Mouse (Mus musculus): ENCODE data around the gene Maml3. TPM values are rescaled to one million over a fixed set of nuclear protein-coding genes. Genes with fewer than 3 reads are reported as not detected.

Gene Maml3
- polyA plus RNA-seq (2015; fragmentation: Nextera tagmentation; extraction: Ambion mirVana): 8.3 and 8.6 TPM in 2 replicates

- Histone ChIP-seq H3K4me1 (replicated peaks) (peaks cover 19% of the 10 kb centered on the region), H3K9ac (replicated peaks) (peak within 1 kb of the TSS; percentile 97), H3K9me3 (no peaks in the 10 kb centered on the region), H3K4me2 (replicated peaks) (peak within 1 kb of the TSS; percentile 83), H3K4me3 (replicated peaks) (peak within 1 kb of the TSS; percentile 86), H3K27me3 (0 out of 2 replicates have a peak, but pooled peaks cover 2% of the 10 kb centered on the region), H3K27ac (peak within 1 kb of the TSS; percentile 100), H3K36me3 (no peaks in the 10 kb centered on the region)
- under 1% methylated on average over 39 of the region's 49 CpGs for WGBS
- peak; percentile 57 for ATAC-seq
Observed at GRCm38 (mm10) chr3:52104636-52105151, at the start of gene Maml3. Gene Maml3 (minus strand): TSS chr3:52105076.

- Histone ChIP-seq H3K27me3 (no peaks in the 10 kb centered on the region), H3K9ac (replicated peaks) (no peak overlapping the region), H3K4me2 (replicated peaks) (no peak overlapping the region), H3K27ac (no peak overlapping the region), H3K36me3 (no peaks in the 10 kb centered on the region), H3K9me3 (no peaks in the 10 kb centered on the region), H3K4me3 (replicated peaks) (no peak overlapping the region), H3K4me1 (replicated peaks) (no peaks in the 10 kb centered on the region)
- WGBS: 77% methylated on average over 3 of the region's 3 CpGs
- no peak for ATAC-seq
Observed at GRCm38 (mm10) chr3:52151155-52151554, 46.3 kb upstream of the Maml3 start.

- 62% methylated on average over 4 of the region's 4 CpGs for WGBS
- Histone ChIP-seq H3K4me2 (replicated peaks) (no peak overlapping the region), H3K36me3 (no peaks in the 10 kb centered on the region), H3K9me3 (no peaks in the 10 kb centered on the region), H3K27me3 (no peaks in the 10 kb centered on the region), H3K9ac (replicated peaks) (no peak overlapping the region), H3K27ac (no peak overlapping the region), H3K4me1 (replicated peaks) (no peaks in the 10 kb centered on the region), H3K4me3 (replicated peaks) (no peak overlapping the region)
- no peak for ATAC-seq
Observed at GRCm38 (mm10) chr3:52148301-52148700, 43.4 kb upstream of the Maml3 start.

GRCm38 (mm10) chr3:52144776-52145460, 40.0 kb upstream of the Maml3 start:
- no peak for ATAC-seq
- Histone ChIP-seq H3K4me3 (replicated peaks) (no peak overlapping the region), H3K27me3 (no peaks in the 10 kb centered on the region), H3K9me3 (no peaks in the 10 kb centered on the region), H3K4me1 (replicated peaks) (no peaks in the 10 kb centered on the region), H3K4me2 (replicated peaks) (no peak overlapping the region), H3K9ac (replicated peaks) (no peak overlapping the region), H3K27ac (no peak overlapping the region), H3K36me3 (no peaks in the 10 kb centered on the region)
- WGBS: 89% methylated on average over 12 of the region's 12 CpGs

GRCm38 (mm10) chr3:52143017-52143416, 38.1 kb upstream of the Maml3 start:
- ATAC-seq: no peak

GRCm38 (mm10) chr3:52140162-52140561, 35.3 kb upstream of the Maml3 start:
- no peaks in the 10 kb centered on the region for H3K36me3 ChIP-seq
- H3K27ac ChIP-seq: no peak overlapping the region
- H3K9me3 ChIP-seq: no peaks in the 10 kb centered on the region
- H3K4me3 ChIP-seq (replicated peaks): no peak overlapping the region
- WGBS: 79% methylated on average over 16 of the region's 16 CpGs
- no peak overlapping the region for H3K4me2 ChIP-seq (replicated peaks)
- no peak for ATAC-seq
- no peaks in the 10 kb centered on the region for H3K4me1 ChIP-seq (replicated peaks)
- no peak overlapping the region for H3K9ac ChIP-seq (replicated peaks)
- no peaks in the 10 kb centered on the region for H3K27me3 ChIP-seq

More at GRCm38 (mm10) chr3:52143017-52143416, 38.1 kb upstream of the Maml3 start:
- Histone ChIP-seq H3K9me3 (no peaks in the 10 kb centered on the region), H3K27me3 (no peaks in the 10 kb centered on the region), H3K4me1 (replicated peaks) (no peaks in the 10 kb centered on the region), H3K4me3 (replicated peaks) (no peak overlapping the region), H3K36me3 (no peaks in the 10 kb centered on the region), H3K4me2 (replicated peaks) (no peak overlapping the region), H3K9ac (replicated peaks) (no peak overlapping the region), H3K27ac (no peak overlapping the region)
- WGBS: 67% methylated on average over 7 of the region's 7 CpGs

- Histone ChIP-seq H3K9ac (replicated peaks) (no peak overlapping the region), H3K9me3 (no peaks in the 10 kb centered on the region), H3K4me1 (replicated peaks) (no peaks in the 10 kb centered on the region), H3K4me3 (replicated peaks) (no peak overlapping the region), H3K36me3 (no peaks in the 10 kb centered on the region), H3K4me2 (replicated peaks) (no peak overlapping the region), H3K27ac (no peak overlapping the region), H3K27me3 (no peaks in the 10 kb centered on the region)
- WGBS: 91% methylated on average over 3 of the region's 3 CpGs
- ATAC-seq: no peak
Observed at GRCm38 (mm10) chr3:52125421-52125820, 20.5 kb upstream of the Maml3 start.

- Histone ChIP-seq H3K9ac (replicated peaks) (no peak overlapping the region), H3K9me3 (no peaks in the 10 kb centered on the region), H3K27ac (no peak overlapping the region), H3K4me1 (replicated peaks) (no peaks in the 10 kb centered on the region), H3K4me3 (replicated peaks) (no peak overlapping the region), H3K36me3 (no peaks in the 10 kb centered on the region), H3K4me2 (replicated peaks) (no peak overlapping the region), H3K27me3 (no peaks in the 10 kb centered on the region)
- ATAC-seq: no peak
- 81% methylated on average over 4 of the region's 4 CpGs for WGBS
Observed at GRCm38 (mm10) chr3:52120858-52121257, 16.0 kb upstream of the Maml3 start.

GRCm38 (mm10) chr3:52119216-52119615, 14.3 kb upstream of the Maml3 start:
- no peak overlapping the region for H3K27ac ChIP-seq
- no peaks in the 10 kb centered on the region for H3K9me3 ChIP-seq
- H3K36me3 ChIP-seq: no peaks in the 10 kb centered on the region
- no peaks in the 10 kb centered on the region for H3K4me1 ChIP-seq (replicated peaks)
- H3K27me3 ChIP-seq: no peaks in the 10 kb centered on the region
- no peak overlapping the region for H3K4me2 ChIP-seq (replicated peaks)
- H3K4me3 ChIP-seq (replicated peaks): no peak overlapping the region
- no peak overlapping the region for H3K9ac ChIP-seq (replicated peaks)
- WGBS: 92% methylated on average over 7 of the region's 7 CpGs
- ATAC-seq: no peak

GRCm38 (mm10) chr3:52115421-52115820, 10.5 kb upstream of the Maml3 start:
- no peak overlapping the region for H3K9ac ChIP-seq (replicated peaks)
- ATAC-seq: no peak
- H3K27ac ChIP-seq: no peak overlapping the region
- no peaks in the 10 kb centered on the region for H3K27me3 ChIP-seq
- 81% methylated on average over 9 of the region's 9 CpGs for WGBS
- no peaks in the 10 kb centered on the region for H3K36me3 ChIP-seq
- H3K9me3 ChIP-seq: no peaks in the 10 kb centered on the region
- H3K4me2 ChIP-seq (replicated peaks): no peak overlapping the region
- no peaks in the 10 kb centered on the region for H3K4me1 ChIP-seq (replicated peaks)
- no peak overlapping the region for H3K4me3 ChIP-seq (replicated peaks)

- ATAC-seq: no peak
- Histone ChIP-seq H3K4me2 (replicated peaks) (no peak overlapping the region), H3K9me3 (no peaks in the 10 kb centered on the region), H3K36me3 (no peaks in the 10 kb centered on the region), H3K27ac (no peak overlapping the region), H3K27me3 (0 out of 2 replicates have a peak, but pooled peaks cover 2% of the 10 kb centered on the region), H3K4me1 (replicated peaks) (peaks cover 3% of the 10 kb centered on the region; the same call in 1 of the 2 replicates), H3K9ac (replicated peaks) (no peak overlapping the region), H3K4me3 (replicated peaks) (no peak overlapping the region)
Observed at GRCm38 (mm10) chr3:52108027-52108426, 3.2 kb upstream of the Maml3 start.

GRCm38 (mm10) chr3:52105156-52105555, 280 bp upstream of the Maml3 start:
- Histone ChIP-seq H3K4me3 (replicated peaks) (peak overlapping the region; percentile 86), H3K36me3 (no peaks in the 10 kb centered on the region), H3K27ac (peak overlapping the region; percentile 100), H3K9me3 (no peaks in the 10 kb centered on the region), H3K4me2 (replicated peaks) (peak overlapping the region; percentile 83), H3K4me1 (replicated peaks) (peaks cover 17% of the 10 kb centered on the region), H3K9ac (replicated peaks) (peak overlapping the region; percentile 97), H3K27me3 (0 out of 2 replicates have a peak, but pooled peaks cover 2% of the 10 kb centered on the region)
- 0% methylated on average over 12 of the region's 20 CpGs for WGBS
- ATAC-seq: no peak

Data from midbrain, embryonic 13.5 days (tissue).